Mouse (Mus musculus): ENCODE results near the gene Pdzk1. TPM values are rescaled to one million over a fixed set of nuclear protein-coding genes. Genes with fewer than 3 reads are reported as not detected.

The Pdzk1 gene
- total and polyA plus RNA-seq, 3 experiments, result 0.18 to 0.27 TPM; not detected in 1

- H3K9ac ChIP-seq (ENCODE audit: control insufficient read depth, low read depth, low read length, poor library complexity, severe bottlenecking), result no peak overlapping the region
- H3K27ac ChIP-seq (ENCODE audit: control insufficient read depth, low read depth, low read length), result no peak overlapping the region
- no peak overlapping the region for H3K4me3 ChIP-seq (ENCODE audit: control insufficient read depth in 1 of 2, insufficient read depth in 1 of 2, low read depth in 2 of 2, low read length in 2 of 2)
- DNase-seq (ENCODE audit: low read depth, low spot score), result no peak
- TF ChIP-seq ZKSCAN1 (IDR thresholded peaks at IDR 0.05; ENCODE audit: low read depth, low read length) (no peak), EP300 (IDR thresholded peaks at IDR 0.05; ENCODE audit: low read depth in 1 of 2, low read length in 2 of 2) (no peak), MYB (IDR thresholded peaks at IDR 0.05; ENCODE audit: low read depth, low read length) (no peak)
- no peaks in the 10 kb centered on the region for H3K79me2 ChIP-seq (ENCODE audit: control insufficient read depth, insufficient read depth, low read length, poor library complexity)
- H3K27me3 ChIP-seq (ENCODE audit: control insufficient read depth in 1 of 2, insufficient read depth in 2 of 2, low read length in 2 of 2), result no peaks in the 10 kb centered on the region
- no peaks in the 10 kb centered on the region for H3K9me3 ChIP-seq (replicated peaks; ENCODE audit: insufficient read depth, low read length)
- H3K4me1 ChIP-seq (ENCODE audit: control insufficient read depth in 1 of 2, insufficient read depth in 2 of 2, low read length in 2 of 2), result no peaks in the 10 kb centered on the region
- peaks cover 0 to 25% of the 10 kb centered on the region in 2 experiments; a peak in 2 of 4 replicates for H3K36me3 ChIP-seq (ENCODE audit: control insufficient read depth in 1 of 2, insufficient read depth in 2 of 2, low read length in 2 of 2)
These were observed 54.6 kb downstream of the Pdzk1 start for GRCm38 (mm10) chr3:96883690-96884089.

DNA sequence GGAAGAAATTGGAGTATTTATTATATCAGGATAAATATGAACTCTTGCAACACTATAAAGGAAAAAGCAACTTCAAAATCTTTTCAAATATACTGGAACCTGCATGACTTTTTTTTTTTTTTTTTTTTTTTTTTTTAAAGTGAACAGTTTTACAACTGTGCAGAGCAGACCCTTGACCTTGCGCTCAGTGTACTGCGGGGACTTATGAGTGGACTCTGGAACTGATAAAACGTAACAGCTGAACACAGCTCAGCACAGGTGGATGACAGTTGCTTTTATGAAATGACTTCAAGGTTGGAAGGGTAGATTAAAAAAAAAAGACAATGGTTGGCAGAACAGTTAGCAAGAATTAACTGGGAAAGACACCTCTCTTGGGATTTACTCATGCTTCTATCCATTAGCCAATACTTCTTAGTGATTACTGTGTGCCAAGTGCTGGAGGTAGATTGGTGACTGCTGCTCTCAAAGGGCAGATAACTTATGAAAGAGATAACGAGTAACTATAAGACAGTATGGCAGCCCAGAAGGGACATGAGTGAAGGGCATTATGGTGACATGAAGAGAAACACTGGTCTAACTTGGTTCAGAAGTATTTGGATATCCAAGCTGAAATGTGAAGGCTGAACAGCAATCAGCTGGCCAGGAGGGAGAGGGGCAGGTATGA is 73.4 kb downstream of the Pdzk1 start:
- Histone ChIP-seq H3K4me3 (ENCODE audit: control insufficient read depth in 1 of 2, insufficient read depth in 1 of 2, low read depth in 2 of 2, low read length in 2 of 2) (no peak overlapping the region), H3K79me2 (ENCODE audit: control insufficient read depth, insufficient read depth, low read length, poor library complexity) (peaks cover 16% of the 10 kb centered on the region), H3K9ac (ENCODE audit: control insufficient read depth, low read depth, low read length, poor library complexity, severe bottlenecking) (no peak overlapping the region), H3K4me1 (ENCODE audit: control insufficient read depth in 1 of 2, insufficient read depth in 2 of 2, low read length in 2 of 2) (peaks cover 10 to 15% of the 10 kb centered on the region in 2 experiments), H3K27ac (ENCODE audit: control insufficient read depth, low read depth, low read length) (no peak overlapping the region), H3K27me3 (ENCODE audit: control insufficient read depth in 1 of 2, insufficient read depth in 2 of 2, low read length in 2 of 2) (peaks cover 0 to 3% of the 10 kb centered on the region in 2 experiments; a peak in 2 of 4 replicates), H3K36me3 (ENCODE audit: control insufficient read depth in 1 of 2, insufficient read depth in 2 of 2, low read length in 2 of 2) (peaks cover 14 to 25% of the 10 kb centered on the region in 2 experiments), H3K9me3 (replicated peaks; ENCODE audit: insufficient read depth, low read length) (no peaks in the 10 kb centered on the region)
- peak; percentile 25 for DNase-seq (ENCODE audit: low read depth, low spot score)
- TF ChIP-seq ETS1 (IDR thresholded peaks at IDR 0.05; ENCODE audit: low read depth, low read length) (no peak), GATA1 (IDR thresholded peaks at IDR 0.05; ENCODE audit: low read depth, low read length) (peak; percentile 55; the same call in 1 of the 2 replicates), ZNF384 (IDR thresholded peaks at IDR 0.05; ENCODE audit: low read depth, low read length) (peak; percentile 72; the same call in 1 of the 2 replicates), EP300 (IDR thresholded peaks at IDR 0.05; ENCODE audit: low read depth in 1 of 2, low read length in 2 of 2) (peak; percentile 29 to 51; a peak in 3 of 4 replicates)

DNA sequence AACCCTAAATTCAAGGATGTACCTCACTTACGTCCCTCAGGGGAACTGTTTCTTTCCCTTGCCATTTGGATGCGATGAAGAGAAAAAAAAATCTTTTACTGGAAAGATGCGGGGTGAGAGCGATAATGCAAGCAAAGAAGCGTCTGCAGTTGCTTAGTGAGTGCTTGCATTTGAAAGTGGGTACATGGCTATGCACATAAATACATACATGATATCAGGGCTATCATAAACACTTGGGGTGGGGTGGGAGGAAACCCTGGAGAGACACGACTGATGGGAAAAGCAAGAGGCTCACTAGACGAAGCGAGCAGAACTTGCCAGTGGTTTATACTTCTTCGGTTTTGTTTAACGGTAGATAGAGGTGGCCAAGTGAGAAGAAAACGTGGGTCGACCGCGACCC is 75.3 kb downstream of the Pdzk1 start, which contains the start of gene Gja5:
Gene Gja5, plus strand, starts transcription at position 301 of the 400 bp plus-strand sequence.
- 0 out of 2 replicates have a peak within 1 kb of the TSS, but pooled peaks have one; percentile 13 for H3K27ac ChIP-seq (ENCODE audit: control insufficient read depth, low read depth, low read length)
- peak within 1 kb of the TSS; percentile 86 for H3K9ac ChIP-seq (ENCODE audit: control insufficient read depth, low read depth, low read length, poor library complexity, severe bottlenecking)
- H3K9me3 ChIP-seq (replicated peaks; ENCODE audit: insufficient read depth, low read length), result no peaks in the 10 kb centered on the region
- H3K27me3 ChIP-seq (ENCODE audit: control insufficient read depth in 1 of 2, insufficient read depth in 2 of 2, low read length in 2 of 2), result peaks cover 2 to 3% of the 10 kb centered on the region in 2 experiments; a peak in 3 of 4 replicates
- peak within 1 kb of the TSS; percentile 69 to 85 for H3K4me3 ChIP-seq (ENCODE audit: control insufficient read depth in 1 of 2, insufficient read depth in 1 of 2, low read depth in 2 of 2, low read length in 2 of 2)
- H3K79me2 ChIP-seq (ENCODE audit: control insufficient read depth, insufficient read depth, low read length, poor library complexity), result peaks cover 16% of the 10 kb centered on the region
- H3K36me3 ChIP-seq (ENCODE audit: control insufficient read depth in 1 of 2, insufficient read depth in 2 of 2, low read length in 2 of 2), result peaks cover 0 to 25% of the 10 kb centered on the region in 2 experiments; a peak in 2 of 4 replicates
- no peak for DNase-seq (ENCODE audit: low read depth, low spot score)
- H3K4me1 ChIP-seq (ENCODE audit: control insufficient read depth in 1 of 2, insufficient read depth in 2 of 2, low read length in 2 of 2), result peaks cover 10 to 15% of the 10 kb centered on the region in 2 experiments
- TF ChIP-seq UBTF (IDR thresholded peaks at IDR 0.05; ENCODE audit: borderline replicate concordance, insufficient read depth, low read depth, low read length) (no peak), NRF1 (IDR thresholded peaks at IDR 0.05; ENCODE audit: insufficient read depth, low read depth, low read length, poor library complexity, severe bottlenecking) (no peak), CHD1 (IDR thresholded peaks at IDR 0.05; ENCODE audit: low read depth, low read length) (peak; percentile 62; the same call in 1 of the 2 replicates), MAZ (IDR thresholded peaks at IDR 0.05; ENCODE audit: low read depth, low read length) (no peak), TBP (IDR thresholded peaks at IDR 0.05; ENCODE audit: low read depth, low read length) (no peak), GATA1 (IDR thresholded peaks at IDR 0.05; ENCODE audit: low read depth, low read length) (0 out of 2 replicates have a peak, but pooled peaks have one; percentile 4)
